Mouse (Mus musculus) kidney, adult 2 months (tissue): ENCODE measurements at regions not wholly inside any gene's neighbourhood (a gene's known extent, or its start where the extent isn't known, plus 50 kb on each side); places are given as distances from the start of the nearest gene placed in this dataset.

Experiments used
- DNase-seq: peaks from one replicate; pipeline ENCODE4 v3.0.0; 2021
- H3K27ac ChIP-seq: fragments of 200-500 bp; 2 replicates; pipeline ENCODE4 v1.5.1; 2012; ENCODE audit warnings: low read depth, low read length, control low read depth, inconsistent platforms; ENCODE audit not compliant: insufficient read depth
- H3K27me3 ChIP-seq: fragments of 200-500 bp; replicated peaks from 2 replicates; pipeline ENCODE4 v1.6.1; 2012; ENCODE audit warnings: mild to moderate bottlenecking, moderate library complexity, low read length, inconsistent platforms; ENCODE audit not compliant: control insufficient read depth, insufficient read depth
- H3K36me3 ChIP-seq: fragments of 200-500 bp; 2 replicates; pipeline ENCODE4 v1.6.1; 2012; ENCODE audit warnings: mild to moderate bottlenecking, moderate library complexity, low read length, inconsistent platforms; ENCODE audit not compliant: control insufficient read depth, insufficient read depth
- H3K4me1 ChIP-seq: fragments of 200-500 bp; 2 replicates; pipeline ENCODE4 v1.6.1; 2011; ENCODE audit warnings: low read length; ENCODE audit not compliant: control insufficient read depth, insufficient read depth
- H3K4me3 ChIP-seq: fragments of 200-500 bp; 2 replicates; pipeline ENCODE4 v1.5.1; 2011; ENCODE audit warnings: mild to moderate bottlenecking, low read depth, low read length, control low read depth; ENCODE audit not compliant: insufficient read depth
- CTCF ChIP-seq: fragments of 200-500 bp; conservative IDR thresholded peaks from 2 replicates; pipeline ENCODE4 v1.5.1; 2011; ENCODE audit warnings: low read depth, mild to moderate bottlenecking, control low read depth, low read length, moderate library complexity, mixed read lengths; ENCODE audit not compliant: insufficient read depth, insufficient read length
- POLR2A ChIP-seq: fragments of 200-500 bp; IDR thresholded peaks from one replicate; pipeline ENCODE4 v1.6.1; 2011; ENCODE audit warnings: low read depth, low read length, control low read depth
- WGBS: fragments of 180-500 bp; shearing (Covaris S2); methylation state at CpG from one replicate; pipeline ENCODE4 v1.1.7; 2018; 5-methylcytosine and 5-hydroxymethylcytosine counted together

- DNase-seq: no peak
- Histone ChIP-seq H3K36me3 (no peaks in the 10 kb centered on the region), H3K27ac (no peak overlapping the region), H3K4me3 (no peak overlapping the region), H3K27me3 (no peaks in the 10 kb centered on the region), H3K4me1 (no peaks in the 10 kb centered on the region)
- WGBS: 73% methylated on average over 3 of the region's 3 CpGs
- TF ChIP-seq CTCF: no peak
- no peak for TF ChIP-seq POLR2A
Observed at GRCm38 (mm10) chr9:112353196-112353595, 117.5 kb upstream of the Arpp21 start.

DNA sequence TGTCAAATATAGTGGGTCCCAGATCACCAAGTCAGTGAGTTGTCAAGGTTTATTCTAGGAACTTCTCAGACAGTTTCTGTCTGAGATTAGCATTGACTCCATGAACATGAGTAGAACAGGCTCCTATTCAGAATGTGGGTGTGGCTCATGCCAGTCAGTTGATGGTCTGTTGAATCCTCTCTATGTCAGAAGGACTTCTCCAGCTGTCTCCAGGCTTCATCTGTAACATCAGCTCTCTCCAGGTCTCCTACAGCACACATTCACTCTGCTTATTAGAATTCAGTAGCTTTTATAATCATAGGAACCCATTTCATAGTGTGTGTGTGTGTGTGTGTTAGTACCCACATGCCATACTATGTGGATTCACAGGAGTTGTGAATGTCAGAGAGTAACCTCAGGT is 113.2 kb upstream of the Arpp21 start:
- no peaks in the 10 kb centered on the region for H3K4me1 ChIP-seq
- no peaks in the 10 kb centered on the region for H3K27me3 ChIP-seq
- TF ChIP-seq CTCF: no peak
- TF ChIP-seq POLR2A: no peak
- DNase-seq: no peak
- no peak overlapping the region for H3K27ac ChIP-seq
- no peaks in the 10 kb centered on the region for H3K36me3 ChIP-seq
- H3K4me3 ChIP-seq: no peak overlapping the region

GRCm38 (mm10) chr9:112344792-112345191 is 109.1 kb upstream of the Arpp21 start:
- WGBS: 26% methylated on average over 1 of the region's 1 CpGs

DNA sequence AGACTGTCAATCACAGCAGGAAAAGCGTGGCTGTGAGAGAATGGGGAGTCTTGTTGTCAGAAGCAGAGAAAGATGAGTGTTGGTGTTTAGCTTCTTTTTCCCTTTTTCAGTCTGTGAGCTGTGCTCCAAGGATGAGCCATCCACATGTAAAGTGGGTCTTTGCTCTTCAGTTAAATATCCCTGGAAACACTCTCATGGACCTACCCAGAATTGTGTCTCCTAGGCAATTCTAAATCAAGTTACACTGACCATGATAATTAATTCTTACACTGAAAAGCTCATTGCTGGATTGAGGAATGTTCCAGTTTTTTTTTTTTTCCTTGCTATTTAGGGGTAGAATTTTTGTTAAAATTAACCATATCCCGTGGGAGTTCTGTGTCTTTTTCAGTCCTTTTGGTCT is 104.6 kb upstream of the Arpp21 start:
- TF ChIP-seq POLR2A: no peak
- no peak for TF ChIP-seq CTCF
- WGBS: 75% methylated on average over 2 of the region's 2 CpGs
- Histone ChIP-seq H3K27ac (no peak overlapping the region), H3K4me3 (no peak overlapping the region), H3K36me3 (no peaks in the 10 kb centered on the region), H3K27me3 (no peaks in the 10 kb centered on the region), H3K4me1 (no peaks in the 10 kb centered on the region)
- DNase-seq: no peak

More at GRCm38 (mm10) chr9:112344792-112345191, 109.1 kb upstream of the Arpp21 start:
- TF ChIP-seq CTCF: no peak
- Histone ChIP-seq H3K4me1 (no peaks in the 10 kb centered on the region), H3K27me3 (no peaks in the 10 kb centered on the region), H3K36me3 (no peaks in the 10 kb centered on the region), H3K4me3 (no peak overlapping the region), H3K27ac (no peak overlapping the region)
- no peak for DNase-seq

GRCm38 (mm10) chr9:112320016-112320415 is 84.3 kb upstream of the Arpp21 start:
- H3K27ac ChIP-seq: no peak overlapping the region
- H3K36me3 ChIP-seq: no peaks in the 10 kb centered on the region
- WGBS: 73% methylated on average over 5 of the region's 5 CpGs
- H3K27me3 ChIP-seq: no peaks in the 10 kb centered on the region
- DNase-seq: no peak
- TF ChIP-seq POLR2A: no peak
- TF ChIP-seq CTCF: no peak
- H3K4me3 ChIP-seq: no peak overlapping the region
- no peaks in the 10 kb centered on the region for H3K4me1 ChIP-seq

DNA sequence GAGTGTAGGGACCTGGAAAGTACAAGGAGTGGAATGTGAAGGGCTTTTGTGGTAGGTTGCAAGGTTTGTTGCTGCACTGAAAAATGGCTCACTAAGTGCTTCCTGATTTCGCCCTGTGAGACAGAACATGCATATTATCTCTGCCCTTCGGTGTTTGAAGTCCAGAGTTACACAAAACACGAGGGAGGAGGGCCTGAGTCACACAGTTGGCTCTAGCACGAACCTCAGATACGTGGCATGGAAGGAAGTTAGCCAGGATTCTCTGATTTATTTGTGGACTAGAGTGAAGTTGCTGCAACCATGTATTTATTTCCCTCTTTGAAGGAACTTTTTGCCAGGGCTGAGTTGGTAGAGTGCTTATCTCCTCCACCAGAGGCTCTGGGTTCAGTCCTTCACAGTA is 73.2 kb upstream of the Arpp21 start:
- 52% methylated on average over 5 of the region's 5 CpGs for WGBS
- H3K4me3 ChIP-seq: no peak overlapping the region
- DNase-seq: no peak
- no peaks in the 10 kb centered on the region for H3K4me1 ChIP-seq
- no peak overlapping the region for H3K27ac ChIP-seq
- H3K36me3 ChIP-seq: no peaks in the 10 kb centered on the region
- H3K27me3 ChIP-seq: no peaks in the 10 kb centered on the region; the same call in 1 of the 2 replicates
- no peak for TF ChIP-seq POLR2A
- TF ChIP-seq CTCF: no peak

GRCm38 (mm10) chr9:112307837-112308236 is 72.1 kb upstream of the Arpp21 start:
- Histone ChIP-seq H3K27me3 (no peaks in the 10 kb centered on the region; the same call in 1 of the 2 replicates), H3K27ac (no peak overlapping the region), H3K4me3 (no peak overlapping the region), H3K4me1 (no peaks in the 10 kb centered on the region), H3K36me3 (no peaks in the 10 kb centered on the region)
- WGBS: 81% methylated on average over 4 of the region's 4 CpGs
- TF ChIP-seq POLR2A (no peak), CTCF (no peak)
- DNase-seq: no peak

DNA sequence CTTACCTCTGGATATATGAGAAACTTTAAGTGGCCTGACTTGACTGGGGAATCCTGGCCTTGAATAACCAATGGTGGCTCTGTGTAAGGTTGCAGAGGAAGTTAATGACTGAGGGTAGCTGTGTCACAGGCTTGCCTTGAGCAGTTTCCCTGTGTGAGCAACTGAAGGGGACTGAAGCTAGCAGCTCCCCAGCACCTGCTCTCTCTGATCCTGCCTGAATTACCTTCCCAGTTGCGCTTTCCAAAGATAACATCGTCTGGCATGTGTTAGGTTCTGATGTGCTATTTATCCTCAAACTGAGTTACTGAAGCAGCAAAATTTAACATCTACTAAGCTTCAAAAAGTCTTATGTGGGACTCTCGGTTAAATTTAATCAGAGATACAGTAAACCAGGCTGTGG is 56.1 kb upstream of the Arpp21 start:
- Histone ChIP-seq H3K4me3 (no peak overlapping the region), H3K36me3 (no peaks in the 10 kb centered on the region), H3K27ac (no peak overlapping the region), H3K27me3 (no peaks in the 10 kb centered on the region), H3K4me1 (no peaks in the 10 kb centered on the region)
- no peak for DNase-seq
- WGBS: 69% methylated on average over 3 of the region's 3 CpGs
- TF ChIP-seq CTCF: no peak
- TF ChIP-seq POLR2A: no peak
